Mouse (Mus musculus) E14TG2a.4 (cell line): ENCODE measurements around the gene Macrod2.

ENCODE experiments used
- CTCF ChIP-seq: conservative IDR thresholded peaks from 2 replicates; pipeline ENCODE4 v1.5.1; 2014; ENCODE audit warnings: low read length
- POU5F1 ChIP-seq: IDR thresholded peaks from 2 replicates; pipeline ENCODE4 v1.6.1; 2014; ENCODE audit warnings: low read length, borderline replicate concordance

DNA sequence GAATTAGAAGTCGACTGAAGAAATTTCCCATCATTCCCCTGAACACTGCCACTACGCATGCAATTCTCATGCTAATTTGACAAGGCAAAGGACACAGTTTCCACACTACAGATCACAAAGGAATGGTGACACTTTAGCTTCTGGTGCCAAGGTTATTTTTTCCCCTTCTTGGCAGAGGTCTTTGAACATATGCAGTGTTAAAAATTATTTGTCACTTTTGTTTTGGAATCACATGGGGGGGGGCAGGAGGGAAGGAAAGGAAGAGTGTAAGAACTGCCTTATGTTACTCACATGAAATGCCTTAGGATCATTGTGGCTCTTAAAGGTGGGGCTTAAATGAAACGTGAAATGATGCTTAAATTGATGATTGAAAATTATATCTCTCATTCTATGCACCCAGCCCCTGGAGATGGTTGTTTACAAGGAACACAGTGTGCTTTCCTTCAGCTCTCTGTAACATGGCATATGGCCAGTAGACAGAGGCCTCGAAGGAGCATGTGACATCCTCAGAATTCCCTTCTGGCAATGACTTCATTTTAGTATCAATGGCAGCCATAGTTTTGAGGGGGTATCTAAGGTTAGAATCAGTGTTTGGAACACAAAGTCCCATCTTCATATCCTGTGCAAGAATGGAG is 1422.6 kb downstream of the Macrod2 start:
- TF ChIP-seq CTCF (no peak), POU5F1 (no peak)
